Mouse (Mus musculus) lung, postnatal 0 days (tissue): ENCODE data around the gene Spink4.

ENCODE experiments used
- CTCF ChIP-seq: IDR thresholded peaks from 2 replicates; pipeline ENCODE4 v1.5.1; 2016; ENCODE audit warnings: antibody characterized with exemption, mild to moderate bottlenecking
- EP300 ChIP-seq: IDR thresholded peaks from 2 replicates; pipeline ENCODE4 v1.6.1; 2016; ENCODE audit warnings: antibody characterized with exemption, mild to moderate bottlenecking, control low read depth

DNA sequence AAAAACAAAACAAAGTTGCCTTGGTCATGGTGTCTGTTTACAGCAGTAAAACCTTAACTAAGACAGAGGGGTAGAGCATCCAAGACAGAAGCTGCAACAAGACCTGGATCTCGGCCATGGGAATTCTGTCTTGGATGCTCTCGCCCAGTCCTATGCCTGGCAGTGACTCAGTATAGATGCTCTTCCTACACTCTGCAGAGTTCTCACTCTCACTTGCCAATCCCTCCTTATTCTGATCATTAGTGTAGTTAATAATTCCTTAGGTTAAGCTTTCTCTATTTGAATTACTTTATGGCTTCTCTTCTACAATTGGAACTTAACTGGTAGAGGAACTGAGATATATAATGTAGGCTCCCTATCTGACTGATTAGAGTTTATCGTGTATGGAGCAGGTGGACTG lies 24.7 kb upstream of the Spink4 start:
- TF ChIP-seq CTCF (no peak), EP300 (no peak)
